Mouse (Mus musculus) lung, postnatal 36 days (tissue): ENCODE measurements around the gene Zfp661.

Experiments used
- DNase-seq: peaks from one replicate; pipeline ENCODE4 v3.0.0; 2022; ENCODE audit warnings: mixed read lengths

Zfp661 gene

DNA sequence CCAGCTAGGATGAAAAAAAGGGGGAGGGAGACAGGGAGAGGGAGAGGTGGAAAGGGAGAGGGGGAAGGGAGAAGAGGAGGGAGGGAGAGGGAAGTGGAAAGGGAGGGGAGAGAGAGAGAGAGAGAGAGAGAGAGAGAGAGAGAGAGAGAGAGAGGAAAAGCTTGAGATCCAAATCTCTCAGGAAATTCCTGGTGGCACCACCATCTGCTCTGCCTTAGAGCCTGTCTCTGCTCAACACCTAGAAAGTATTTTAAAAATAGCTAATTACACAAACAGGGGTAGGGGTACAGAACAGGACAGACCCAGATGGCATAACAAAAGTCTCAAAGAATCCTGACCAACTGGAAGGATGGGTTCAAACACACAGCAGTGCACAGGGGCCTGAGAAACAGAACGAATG, 36.4 kb downstream of the Zfp661 start:
- no peak for DNase-seq

DNA sequence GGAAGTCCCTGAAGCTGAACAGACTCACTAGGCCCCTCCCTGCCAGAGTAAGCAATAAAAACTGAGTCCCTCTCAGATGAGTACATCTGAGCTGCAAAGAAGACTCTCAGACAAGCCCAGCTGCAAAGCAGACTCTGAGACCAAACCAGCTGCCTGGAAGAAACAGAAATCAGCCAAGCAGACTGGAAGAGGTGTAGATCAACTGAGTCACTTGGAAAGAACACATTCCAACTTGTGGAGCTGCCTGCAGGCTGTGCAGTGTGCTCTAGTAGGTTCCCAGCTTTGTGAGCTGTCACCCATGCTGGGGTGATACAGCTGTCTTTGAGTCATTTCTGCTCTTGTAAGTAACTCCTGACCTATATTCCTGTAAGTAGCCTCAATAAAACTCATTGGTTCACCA, 37.2 kb downstream of the Zfp661 start:
- no peak for DNase-seq

DNA sequence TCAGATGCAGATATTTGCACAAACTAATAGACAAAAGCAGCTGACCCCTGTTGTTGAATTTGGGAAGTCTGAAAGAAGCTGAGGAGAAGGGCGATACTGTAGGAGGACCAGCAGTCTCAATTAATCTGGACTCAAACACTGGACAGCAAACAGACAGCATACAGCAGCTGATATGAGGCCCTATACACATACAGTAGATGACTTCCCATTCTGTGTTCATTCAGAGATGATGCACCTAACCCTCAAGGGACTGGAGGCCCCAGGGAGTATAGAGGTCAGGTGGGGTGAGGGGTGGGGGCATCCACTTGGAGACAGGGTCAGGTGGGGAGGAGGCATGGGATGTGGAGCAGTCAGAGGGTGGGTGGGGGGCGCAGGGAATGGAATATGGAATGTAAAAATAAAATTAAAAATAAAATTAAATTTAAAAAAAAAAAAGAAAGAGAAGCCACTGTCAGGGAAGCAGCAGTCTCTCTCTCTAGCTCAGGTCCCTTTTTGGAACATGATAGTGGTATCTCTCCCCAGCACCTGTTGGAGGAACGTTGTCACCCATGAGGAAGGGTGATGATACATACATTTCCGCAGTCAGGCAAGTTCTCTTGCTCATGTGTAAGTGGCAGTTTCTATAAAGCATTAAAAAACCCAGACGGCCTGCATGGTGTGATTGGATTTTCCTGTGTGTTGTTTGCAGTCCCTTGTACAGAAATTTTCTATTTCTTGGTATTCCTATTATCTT, 38.4 kb downstream of the Zfp661 start:
- no peak for DNase-seq

DNA sequence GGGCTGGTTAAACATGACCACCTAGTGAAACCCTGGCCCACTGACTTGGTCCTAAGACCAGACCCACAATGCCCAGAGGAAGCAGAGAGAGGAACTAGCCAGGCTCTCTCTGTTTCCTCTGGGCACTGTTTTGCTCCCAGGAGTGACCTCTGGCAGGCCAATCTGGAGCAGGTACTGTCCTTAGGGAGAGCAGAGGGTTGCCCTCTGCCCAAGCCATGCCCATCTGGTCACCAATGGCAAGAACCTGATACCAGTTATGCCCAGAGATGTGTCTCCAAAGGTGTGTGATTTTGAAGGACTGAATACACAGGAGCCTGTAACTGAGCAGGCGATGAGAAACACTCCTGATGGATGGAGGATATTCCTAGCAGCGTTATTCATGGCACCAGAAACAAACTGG, 45.2 kb downstream of the Zfp661 start:
- DNase-seq: no peak

GRCm38 (mm10) chr2:127541185-127541584, 45.7 kb downstream of the Zfp661 start, which contains the start of gene Prom2:
Prom2 (minus strand) TSS chr2:127541467.
- peak; percentile 51 for DNase-seq

DNA sequence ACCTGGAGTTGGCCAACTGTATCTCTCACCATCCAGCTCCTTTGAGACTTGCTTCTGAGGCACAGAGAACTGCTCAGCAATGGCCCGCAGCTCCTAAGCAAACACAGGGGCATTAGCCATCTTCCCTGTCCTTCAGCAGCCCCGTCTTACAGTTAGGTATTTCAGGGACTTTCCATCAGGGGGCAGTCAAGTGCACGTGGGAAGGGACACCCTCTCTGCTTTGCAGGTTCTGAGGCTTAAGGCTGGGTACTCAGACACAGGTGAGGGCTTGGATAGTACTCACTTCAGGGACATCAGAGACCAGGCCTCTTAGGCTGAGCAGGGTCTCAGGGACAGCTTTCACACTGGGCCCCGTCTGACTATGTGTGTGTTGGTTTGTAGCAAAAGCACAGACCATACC, 47.4 kb downstream of the Zfp661 start:
- DNase-seq: no peak

- DNase-seq: no peak
These were observed 49.3 kb downstream of the Zfp661 start for GRCm38 (mm10) chr2:127537548-127537947.

GRCm38 (mm10) chr2:127535363-127535762, 51.5 kb downstream of the Zfp661 start:
- DNase-seq: no peak

- DNase-seq: no peak
These were observed 54.5 kb downstream of the Zfp661 start for GRCm38 (mm10) chr2:127532379-127532778.

GRCm38 (mm10) chr2:127531592-127531991, 55.3 kb downstream of the Zfp661 start:
- DNase-seq: no peak

GRCm38 (mm10) chr2:127530418-127530817, 56.5 kb downstream of the Zfp661 start:
- no peak for DNase-seq

- no peak for DNase-seq
These were observed 61.7 kb downstream of the Zfp661 start for GRCm38 (mm10) chr2:127525004-127525775.
